Mouse (Mus musculus) midbrain, embryonic 16.5 days (tissue): Measurements from ENCODE around the gene Zfp575. TPM values are rescaled to one million over a fixed set of nuclear protein-coding genes. Genes with fewer than 3 reads are reported as not detected.

Experiments used
- ATAC-seq: fragments of 200-750 bp; cut with Nextera tagmentation; 2 replicates; pipeline ENCODE4 v1.8.0; 2017; ENCODE audit warnings: moderate TSS enrichment
- H3K27ac ChIP-seq: fragments of 300-500 bp; sonication (generic); 2 replicates; pipeline ENCODE4 v1.5.1; 2014; ENCODE audit warnings: mild to moderate bottlenecking, low read length, mixed read lengths
- H3K27me3 ChIP-seq: fragments of 300-500 bp; sonication (generic); 2 replicates; pipeline ENCODE4 v1.6.1; 2014; ENCODE audit warnings: low read depth, low read length, mixed read lengths; ENCODE audit not compliant: control insufficient read depth, insufficient read depth
- H3K36me3 ChIP-seq: fragments of 300-500 bp; sonication (generic); 2 replicates; pipeline ENCODE4 v1.6.1; 2014; ENCODE audit warnings: mild to moderate bottlenecking, low read length, moderate library complexity, mixed read lengths; ENCODE audit not compliant: control insufficient read depth, insufficient read depth
- H3K4me1 ChIP-seq: fragments of 300-500 bp; sonication (generic); 2 replicates; pipeline ENCODE4 v1.6.1; 2014; ENCODE audit warnings: mild to moderate bottlenecking, low read length, mixed read lengths; ENCODE audit not compliant: control insufficient read depth, insufficient read depth
- H3K4me2 ChIP-seq: fragments of 300-500 bp; sonication (generic); 2 replicates; pipeline ENCODE4 v1.6.1; 2014; ENCODE audit warnings: mild to moderate bottlenecking, low read length, mixed read lengths
- H3K4me3 ChIP-seq: fragments of 300-500 bp; sonication (generic); 2 replicates; pipeline ENCODE4 v1.5.1; 2014; ENCODE audit warnings: low read depth, mild to moderate bottlenecking, low read length, moderate library complexity, mixed read lengths
- H3K9ac ChIP-seq: fragments of 300-500 bp; sonication (generic); 2 replicates; pipeline ENCODE4 v1.6.1; 2014; ENCODE audit warnings: low read depth, low read length, mixed read lengths
- H3K9me3 ChIP-seq: fragments of 300-500 bp; sonication (generic); replicated peaks from 2 replicates; pipeline ENCODE4 v1.6.1; 2014; ENCODE audit warnings: mild to moderate bottlenecking, low read length, mixed read lengths; ENCODE audit not compliant: control insufficient read depth, poor library complexity, severe bottlenecking
- WGBS: fragments of 180-500 bp; shearing (Covaris S2); extraction: QIAGEN DNeasy Blood & Tissue Kit; methylation state at CpG from one replicate; pipeline ENCODE4 v1.1.7; 2014; 5-methylcytosine and 5-hydroxymethylcytosine counted together
- polyA plus RNA-seq: library from polyadenylated mRNA; unstranded; fragments of >200 nt; fragmentation: Nextera tagmentation; extraction: Ambion mirVana; gene quantifications from 2 replicates; pipeline ENCODE4 v1.2.1, GENCODE M21; 2015

Gene Zfp575
- polyA plus RNA-seq, 1 experiment from 2014 or later: 20.9 TPM

DNA sequence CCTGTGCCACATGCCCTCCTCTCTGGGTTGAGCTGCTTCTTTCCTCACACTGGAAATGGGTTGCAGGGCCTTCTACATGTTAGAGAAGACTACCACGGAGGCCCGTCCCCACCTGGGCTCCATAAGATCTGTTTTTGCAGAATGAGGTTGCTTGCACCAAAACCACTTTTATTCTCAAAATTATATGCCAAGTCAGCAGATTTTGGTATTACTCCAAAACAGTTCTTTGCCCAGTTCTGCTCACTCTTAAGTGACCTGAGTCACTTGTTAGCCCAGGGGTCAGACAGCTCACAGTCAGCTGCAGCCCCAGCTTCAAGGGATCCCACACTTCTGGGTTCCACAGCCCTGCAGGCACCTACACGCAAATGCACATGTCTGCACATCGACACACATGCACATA lies 26.0 kb downstream of the Zfp575 start:
- 93% methylated on average over 4 of the region's 4 CpGs for WGBS
- H3K27ac ChIP-seq: no peak overlapping the region
- H3K4me2 ChIP-seq: no peak overlapping the region
- no peak for ATAC-seq
- H3K36me3 ChIP-seq: peaks cover 6% of the 10 kb centered on the region; the same call in 1 of the 2 replicates
- H3K4me1 ChIP-seq: no peaks in the 10 kb centered on the region
- no peak overlapping the region for H3K4me3 ChIP-seq
- H3K9ac ChIP-seq: no peak overlapping the region
- H3K9me3 ChIP-seq: no peaks in the 10 kb centered on the region
- no peaks in the 10 kb centered on the region for H3K27me3 ChIP-seq

DNA sequence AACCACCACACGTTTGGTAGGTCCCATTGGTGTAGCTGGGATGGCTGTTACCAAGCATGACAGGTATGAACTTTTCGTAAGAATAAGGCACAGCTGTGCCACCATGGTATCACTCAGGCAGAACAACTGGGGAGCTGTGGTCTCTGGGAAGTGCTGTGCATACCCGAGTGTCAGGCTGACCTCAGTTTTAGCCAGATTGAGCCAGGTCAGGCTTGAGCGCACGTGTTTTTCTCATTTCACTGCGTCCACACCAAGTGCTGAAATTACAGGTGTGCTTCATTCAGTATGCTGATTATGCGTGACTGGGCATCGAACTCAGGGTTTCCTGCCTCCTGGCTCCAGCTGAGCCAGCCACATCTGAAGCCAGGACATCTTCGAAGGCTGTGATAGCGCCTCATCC lies 31.7 kb downstream of the Zfp575 start:
- H3K36me3 ChIP-seq: 0 out of 2 replicates have a peak, but pooled peaks cover 4% of the 10 kb centered on the region
- no peak overlapping the region for H3K27ac ChIP-seq
- H3K9me3 ChIP-seq: no peaks in the 10 kb centered on the region
- no peak overlapping the region for H3K9ac ChIP-seq
- H3K27me3 ChIP-seq: no peaks in the 10 kb centered on the region
- no peak overlapping the region for H3K4me2 ChIP-seq
- WGBS: 95% methylated on average over 10 of the region's 10 CpGs
- H3K4me1 ChIP-seq: no peaks in the 10 kb centered on the region
- H3K4me3 ChIP-seq: no peak overlapping the region
- ATAC-seq: no peak

DNA sequence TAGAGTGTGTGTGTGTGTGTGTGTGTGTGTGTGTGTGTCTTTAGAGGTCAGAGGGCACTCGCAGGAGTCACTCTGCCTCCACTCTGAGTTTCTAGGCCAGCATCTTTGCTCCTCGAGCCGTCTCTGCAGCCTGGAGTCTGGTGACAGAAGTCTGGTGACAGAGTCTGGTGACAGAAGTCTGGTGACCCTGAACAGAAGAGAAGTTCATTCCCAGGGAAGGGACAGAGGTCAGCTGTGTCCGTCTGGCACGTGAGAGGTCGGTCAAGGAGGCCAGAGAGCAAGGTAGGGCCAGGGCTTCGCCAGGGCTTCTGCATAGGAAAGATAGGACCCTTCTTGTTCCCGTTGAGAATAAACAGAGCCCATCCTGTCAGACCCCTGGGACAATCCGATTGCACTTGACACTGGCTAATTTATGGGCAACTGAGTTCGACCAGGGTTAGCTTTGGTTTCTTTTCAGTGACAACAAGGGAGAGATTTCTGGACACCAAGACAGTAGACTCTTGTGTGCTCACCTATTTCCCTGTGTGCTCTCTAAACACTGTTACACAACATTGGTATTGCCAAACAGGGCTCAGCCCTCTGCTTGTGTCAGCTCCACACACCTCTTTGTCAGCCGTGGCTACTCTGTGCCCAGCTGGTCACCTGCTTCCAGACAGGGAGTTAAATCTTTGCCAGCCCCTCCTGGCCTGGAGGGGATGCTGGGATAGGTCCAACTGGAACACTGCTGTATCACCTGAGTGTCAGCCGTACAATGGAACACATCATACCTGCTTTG lies 35.3 kb downstream of the Zfp575 start:
- Histone ChIP-seq H3K36me3 (peaks cover 7% of the 10 kb centered on the region; the same call in 1 of the 2 replicates), H3K27me3 (no peaks in the 10 kb centered on the region), H3K4me3 (no peak overlapping the region), H3K4me1 (peaks cover 7% of the 10 kb centered on the region), H3K27ac (no peak overlapping the region), H3K4me2 (no peak overlapping the region), H3K9me3 (no peaks in the 10 kb centered on the region), H3K9ac (no peak overlapping the region)
- ATAC-seq: no peak
- WGBS: 93% methylated on average over 12 of the region's 12 CpGs

DNA sequence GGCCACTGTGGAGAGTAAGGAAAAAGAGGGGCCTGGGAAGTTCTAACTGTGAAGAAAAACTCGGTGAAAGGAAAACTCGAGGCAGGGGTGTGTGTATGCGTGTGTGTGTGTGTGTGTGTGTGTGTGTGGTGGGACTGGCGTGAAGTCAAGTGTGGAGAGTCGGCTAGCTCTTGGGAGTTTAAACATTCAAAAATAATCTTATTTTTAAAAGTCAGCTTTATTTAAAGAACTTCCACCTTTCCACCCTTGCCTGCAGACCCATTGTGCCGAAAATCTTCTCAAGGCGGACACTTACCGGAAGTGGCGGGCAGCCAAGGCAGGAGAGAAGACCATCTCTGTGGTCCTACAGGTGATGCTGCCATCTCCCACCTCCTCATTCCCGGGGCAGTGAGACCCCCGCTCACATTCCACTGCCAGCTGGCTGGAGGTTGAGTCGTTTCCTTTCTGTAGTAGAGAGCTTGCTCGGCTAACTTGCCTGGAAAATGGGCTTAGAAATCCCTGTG lies 39.9 kb downstream of the Zfp575 start:
- peaks cover 6% of the 10 kb centered on the region; the same call in 1 of the 2 replicates for H3K36me3 ChIP-seq
- H3K9me3 ChIP-seq: no peaks in the 10 kb centered on the region; the same call in 1 of the 2 replicates
- H3K27me3 ChIP-seq: no peaks in the 10 kb centered on the region
- peaks cover 12% of the 10 kb centered on the region for H3K4me1 ChIP-seq
- peak overlapping the region; percentile 88 for H3K9ac ChIP-seq
- peak; percentile 6; the same call in 1 of the 2 replicates for ATAC-seq
- 23% methylated on average over 13 of the region's 13 CpGs for whole genome bisulfite sequencing
- peak overlapping the region; percentile 81 for H3K4me3 ChIP-seq
- peak overlapping the region; percentile 79; the same call in 1 of the 2 replicates for H3K27ac ChIP-seq
- peak overlapping the region; percentile 82 for H3K4me2 ChIP-seq

DNA sequence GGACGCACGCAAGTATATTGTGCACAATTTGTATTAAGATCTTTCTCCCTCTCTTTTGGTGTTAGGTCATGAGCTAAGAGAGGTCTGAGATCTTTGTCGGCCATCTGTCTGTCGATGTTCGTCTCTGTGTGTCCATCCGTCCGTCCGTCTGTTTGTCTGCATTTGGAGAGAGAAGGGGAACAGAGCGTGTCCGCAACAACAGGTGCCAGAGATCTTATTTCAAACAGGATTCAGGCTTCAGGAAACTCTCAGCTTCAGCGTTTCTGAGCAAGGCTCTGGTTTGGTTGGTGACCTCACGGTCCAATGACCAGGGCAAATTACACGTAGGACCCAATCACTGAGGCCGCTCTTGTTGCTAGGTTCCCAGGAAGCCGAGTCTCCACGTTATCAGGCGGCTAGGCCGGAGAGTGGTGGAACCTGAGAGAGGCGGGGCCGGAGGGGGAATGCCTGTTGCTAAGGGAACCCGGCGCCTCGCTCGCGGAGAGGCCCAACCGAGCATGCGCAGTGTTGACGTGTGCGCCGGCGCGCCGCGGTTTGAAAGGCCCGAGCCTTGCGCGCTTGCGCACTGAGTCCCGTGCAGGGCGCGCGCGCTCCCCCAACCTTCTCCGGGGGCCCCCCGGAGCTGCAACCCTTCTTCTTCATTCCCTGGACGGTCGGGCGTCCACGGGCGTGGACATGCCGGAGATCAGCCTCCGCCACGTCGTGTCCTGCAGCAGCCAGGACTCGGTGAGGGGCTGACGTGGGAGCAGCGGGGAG lies 40.6 kb downstream of the Zfp575 start:
- peak overlapping the region; percentile 81 for H3K4me3 ChIP-seq
- peaks cover 3% of the 10 kb centered on the region; the same call in 1 of the 2 replicates for H3K36me3 ChIP-seq
- H3K9me3 ChIP-seq: no peaks in the 10 kb centered on the region; the same call in 1 of the 2 replicates
- peaks cover 12% of the 10 kb centered on the region for H3K4me1 ChIP-seq
- peak; percentile 97 for ATAC-seq
- peak overlapping the region; percentile 79 for H3K27ac ChIP-seq
- H3K4me2 ChIP-seq: peak overlapping the region; percentile 82
- H3K27me3 ChIP-seq: no peaks in the 10 kb centered on the region
- peak overlapping the region; percentile 88 for H3K9ac ChIP-seq
- under 1% methylated on average over 57 of the region's 57 CpGs for WGBS

DNA sequence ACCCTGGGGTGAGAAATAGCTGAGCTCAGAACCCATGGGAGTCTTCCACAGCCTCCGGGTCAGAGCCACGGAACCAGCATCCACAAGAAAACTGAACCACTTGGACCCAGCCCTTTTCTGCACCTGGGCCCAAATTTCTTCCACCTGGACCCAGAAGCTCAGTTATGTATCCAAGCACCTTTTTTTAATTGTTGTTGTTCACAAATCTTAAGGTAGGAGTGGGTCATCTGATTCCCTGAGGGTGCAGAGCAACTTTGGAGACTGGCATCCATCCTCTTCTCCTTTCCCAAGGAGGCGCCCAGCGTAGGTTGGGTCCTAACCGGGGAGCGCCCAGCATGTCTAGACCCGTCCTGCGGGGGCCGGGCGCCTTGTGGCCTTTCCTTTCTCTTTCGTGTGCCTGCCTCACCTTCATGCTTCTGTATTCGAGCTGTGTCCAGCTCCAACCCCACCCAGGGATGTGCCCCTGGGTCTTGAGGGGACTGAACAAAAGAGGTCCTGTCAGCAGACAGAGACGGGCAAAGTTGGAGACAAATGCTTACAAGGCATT lies 41.3 kb downstream of the Zfp575 start, which contains the start of the genes Pinlyp and Xrcc1:
Gene Pinlyp (minus strand): TSS at position 51 of the 547 bp plus-strand sequence.
Gene Xrcc1 (plus strand): TSS at position 222 of the 547 bp plus-strand sequence.
- ATAC-seq: peak; percentile 18; the same call in 1 of the 2 replicates

DNA sequence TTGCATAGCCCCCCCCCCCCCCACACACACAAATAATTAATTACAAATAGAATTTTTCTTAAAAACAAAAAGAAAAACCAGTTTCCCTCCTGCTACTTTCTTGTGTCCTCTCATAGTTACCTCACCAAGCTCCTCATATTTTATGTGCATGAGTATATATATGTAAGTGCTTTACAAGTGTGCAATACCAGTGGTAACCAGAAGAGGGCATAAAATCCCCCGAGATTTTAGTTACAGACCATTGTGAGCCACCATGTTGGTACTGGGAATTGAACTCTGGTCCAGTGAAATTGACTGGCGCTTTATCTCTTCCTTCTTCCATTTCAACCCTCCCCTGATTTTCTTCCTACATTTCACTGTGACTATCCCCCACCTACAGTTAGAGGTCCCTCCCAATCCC lies 42.9 kb downstream of the Zfp575 start:
- Histone ChIP-seq H3K27ac (no peak overlapping the region), H3K4me2 (no peak overlapping the region), H3K9ac (no peak overlapping the region), H3K4me3 (no peak overlapping the region), H3K36me3 (0 out of 2 replicates have a peak, but pooled peaks cover 2% of the 10 kb centered on the region), H3K9me3 (no peaks in the 10 kb centered on the region; the same call in 1 of the 2 replicates), H3K4me1 (peaks cover 12% of the 10 kb centered on the region), H3K27me3 (no peaks in the 10 kb centered on the region)
- WGBS: 90% methylated on average over 2 of the region's 2 CpGs
- ATAC-seq: no peak

More for the DNA sequence above, 41.3 kb downstream of the Zfp575 start, which contains the start of the genes Pinlyp and Xrcc1:
- Histone ChIP-seq H3K4me2 (peak within 1 kb of the TSS; percentile 82), H3K4me3 (peak within 1 kb of the TSS; percentile 81), H3K9ac (peak within 1 kb of the TSS; percentile 88), H3K27me3 (no peaks in the 10 kb centered on the region), H3K9me3 (no peaks in the 10 kb centered on the region; the same call in 1 of the 2 replicates), H3K4me1 (peaks cover 12% of the 10 kb centered on the region), H3K36me3 (peaks cover 3% of the 10 kb centered on the region; the same call in 1 of the 2 replicates), H3K27ac (peak within 1 kb of the TSS; percentile 79)
- 42% methylated on average over 13 of the region's 13 CpGs for WGBS

DNA sequence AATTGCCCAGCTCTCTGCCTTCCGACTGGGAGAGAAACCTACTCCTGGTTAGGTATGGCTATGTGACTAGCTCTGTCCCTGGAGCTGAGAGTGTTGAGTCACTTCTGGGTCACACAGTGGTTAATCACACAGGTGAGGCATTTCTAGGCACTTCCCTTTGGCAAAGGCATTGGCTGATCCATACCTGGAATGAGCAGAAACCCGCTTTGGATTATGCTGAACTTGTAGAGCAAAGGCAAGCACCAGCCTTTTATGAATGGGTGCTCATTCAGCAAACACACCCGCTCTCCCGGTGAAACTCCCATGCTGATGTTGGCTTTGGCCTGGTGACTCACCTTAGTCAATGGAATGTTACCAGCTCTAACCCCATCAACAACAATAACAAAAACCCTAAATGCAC lies 47.8 kb downstream of the Zfp575 start:
- Histone ChIP-seq H3K9ac (no peak overlapping the region), H3K27me3 (no peaks in the 10 kb centered on the region), H3K4me2 (no peak overlapping the region), H3K36me3 (peaks cover 16% of the 10 kb centered on the region), H3K9me3 (no peaks in the 10 kb centered on the region; the same call in 1 of the 2 replicates), H3K4me3 (no peak overlapping the region), H3K27ac (no peak overlapping the region), H3K4me1 (no peaks in the 10 kb centered on the region)
- no peak for ATAC-seq
- 94% methylated on average over 4 of the region's 4 CpGs for WGBS
